Comparison of ENCODE assay signal across 8 mouse cellular contexts in the genomic region with DNA sequence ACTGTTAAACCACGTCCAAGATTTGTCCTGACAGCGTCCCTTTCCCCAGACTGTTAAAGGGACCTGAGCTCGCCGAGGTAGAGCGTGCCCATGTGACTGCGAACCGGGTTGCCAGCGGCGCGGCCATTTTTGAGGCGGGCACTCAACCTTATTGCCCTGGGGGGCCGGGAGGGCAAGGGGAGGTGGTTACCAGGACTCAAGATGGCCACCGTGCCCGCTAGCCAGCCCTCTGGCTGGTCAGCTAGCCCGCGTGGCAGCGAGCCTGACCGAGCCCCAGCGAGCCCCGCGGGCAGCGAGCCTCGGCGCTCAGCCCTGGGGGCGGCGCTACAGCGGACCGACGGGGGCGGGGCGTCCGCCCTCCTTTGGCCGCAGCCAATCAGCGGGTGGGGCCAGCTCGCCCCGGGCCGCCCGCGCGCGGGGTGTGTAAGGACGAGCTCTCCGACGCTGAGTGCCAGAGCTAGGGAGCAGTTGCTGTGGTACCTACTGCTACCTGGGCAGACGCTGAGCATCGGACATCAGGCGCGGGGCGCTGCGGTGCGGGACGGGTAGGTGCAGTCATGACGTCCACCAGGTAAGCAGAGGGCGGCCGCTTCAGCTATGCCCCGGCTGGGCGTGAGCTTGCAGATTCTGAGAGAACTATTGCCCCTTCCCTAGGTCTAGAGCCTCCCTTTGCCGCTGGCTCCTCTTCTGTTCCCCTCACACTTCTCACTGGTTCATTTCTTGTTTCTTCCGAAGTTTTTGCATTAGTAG. TPM values are rescaled to one million over a fixed set of nuclear protein-coding genes. Genes with fewer than 3 reads are reported as not detected.
DNase-seq lines count a peak whose midpoint lies in the region; ATAC-seq lines count a peak whose summit lies in the region.

No protein-coding gene starts in this region.

- peaks cover 7 to 44% of the 10 kb centered on the region in 2 experiments for H3K4me1 ChIP-seq in heart, embryonic 14.5 days (ENCODE audit: control insufficient read depth in 2 of 2, insufficient read depth in 2 of 2, low read length in 2 of 2)
- peaks cover 75% of the 10 kb centered on the region for H3K4me1 ChIP-seq in liver, embryonic 13.5 days (replicated peaks)
- peaks cover 21% of the 10 kb centered on the region for H3K4me1 ChIP-seq in stomach, embryonic 14.5 days (ENCODE audit: control insufficient read depth, insufficient read depth, low read length)

- no peaks in the 10 kb centered on the region for H3K9me3 ChIP-seq in heart, embryonic 14.5 days (ENCODE audit: control insufficient read depth, low read length)
- no peaks in the 10 kb centered on the region for H3K9me3 ChIP-seq in liver, embryonic 13.5 days (replicated peaks)
- H3K9me3 ChIP-seq in stomach, embryonic 14.5 days (ENCODE audit: control insufficient read depth, low read depth, low read length), result no peaks in the 10 kb centered on the region

- peak overlapping the region; percentile 74 to 93 for H3K4me3 ChIP-seq in heart, embryonic 14.5 days (ENCODE audit: control insufficient read depth in 1 of 2, insufficient read depth in 1 of 2, low read depth in 1 of 2, low read length in 2 of 2)
- peak overlapping the region; percentile 77 for H3K4me3 ChIP-seq in liver, embryonic 13.5 days (replicated peaks)
- H3K4me3 ChIP-seq in stomach, embryonic 14.5 days (ENCODE audit: low read depth, low read length), result peak overlapping the region; percentile 56

- WGBS in heart, embryonic 14.5 days, result under 1% methylated on average over 53 of the region's 59 CpGs
- WGBS in liver, embryonic 13.5 days (ENCODE audit: insufficient replicate concordance), result under 1% methylated on average over 55 of the region's 59 CpGs
- under 1% methylated on average over 59 of the region's 59 CpGs for WGBS in stomach, embryonic 14.5 days

- peak; percentile 71 to 78 for DNase-seq in CD8-positive naive resting alpha-beta T cell, adult 2 months (ENCODE audit: low read depth in 2 of 2, low spot score in 2 of 2)
- peak; percentile 89 for DNase-seq in c-Kit-negative CD71-positive TER-119-positive erythroid progenitor cells, embryonic 14.5 days (ENCODE audit: low read depth, low spot score)
- DNase-seq in fibroblast of lung, adult 2 months (ENCODE audit: low read depth), result peak; percentile 92
- peak; percentile 95 for DNase-seq in kidney, postnatal 14 days
- peak; percentile 85 for DNase-seq in liver, embryonic 13.5 days
- peak; percentile 91 to 92 for DNase-seq in natural killer cell, adult 2 months (ENCODE audit: low spot score in 2 of 2)

- peak overlapping the region; percentile 66 for H3K4me2 ChIP-seq in heart, embryonic 14.5 days (ENCODE audit: low read length)
- peak overlapping the region; percentile 95 for H3K4me2 ChIP-seq in liver, embryonic 13.5 days
- peak overlapping the region; percentile 87 for H3K4me2 ChIP-seq in stomach, embryonic 14.5 days (replicated peaks; ENCODE audit: low read depth, low read length)

- H3K9ac ChIP-seq in heart, embryonic 14.5 days (ENCODE audit: low read length), result peak overlapping the region; percentile 83
- peak overlapping the region; percentile 83 for H3K9ac ChIP-seq in liver, embryonic 13.5 days
- H3K9ac ChIP-seq in stomach, embryonic 14.5 days (replicated peaks; ENCODE audit: low read depth, low read length), result peak overlapping the region; percentile 36

- no peaks in the 10 kb centered on the region for H3K36me3 ChIP-seq in heart, embryonic 14.5 days (ENCODE audit: control insufficient read depth, insufficient read depth, low read length)
- H3K36me3 ChIP-seq in liver, embryonic 13.5 days, result no peaks in the 10 kb centered on the region
- H3K36me3 ChIP-seq in stomach, embryonic 14.5 days (ENCODE audit: control insufficient read depth, insufficient read depth, low read length), result no peaks in the 10 kb centered on the region

- peak; percentile 99 for ATAC-seq in heart, embryonic 14.5 days (ENCODE audit: insufficient number of reproducible peaks, insufficient read depth, low FRiP score, low read depth)
- peak; percentile 94 for ATAC-seq in liver, embryonic 13.5 days (ENCODE audit: low read depth)
- peak; percentile 97 for ATAC-seq in stomach, embryonic 14.5 days (ENCODE audit: insufficient number of reproducible peaks, insufficient read depth, low FRiP score, low read depth)

- H3K27ac ChIP-seq in heart, embryonic 14.5 days (replicated peaks in 1 of 2; ENCODE audit: control insufficient read depth in 1 of 2, insufficient read depth in 1 of 2, low read depth in 2 of 2, low read length in 2 of 2), result peak overlapping the region; percentile 89 to 92
- peak overlapping the region; percentile 94 for H3K27ac ChIP-seq in liver, embryonic 13.5 days
- peak overlapping the region; percentile 82 for H3K27ac ChIP-seq in stomach, embryonic 14.5 days (ENCODE audit: low read length)

- H3K27me3 ChIP-seq in heart, embryonic 14.5 days (ENCODE audit: control insufficient read depth, insufficient read depth, low read length), result no peaks in the 10 kb centered on the region
- no peaks in the 10 kb centered on the region for H3K27me3 ChIP-seq in liver, embryonic 13.5 days
- no peaks in the 10 kb centered on the region for H3K27me3 ChIP-seq in stomach, embryonic 14.5 days (ENCODE audit: control insufficient read depth, insufficient read depth, low read length)

RNA-seq across cellular contexts. Expression of a gene that starts 23.6 kb away (rescaled TPM):
- 250 and 263 TPM in 2 replicates for polyA plus RNA-seq in heart, embryonic 14.5 days (2014; fragmentation: Nextera tagmentation; extraction: Ambion mirVana)
- polyA plus RNA-seq in liver, embryonic 13.5 days (2015; fragmentation: Nextera tagmentation; extraction: Ambion mirVana), result 181 and 214 TPM in 2 replicates
- 139 and 145 TPM in 2 replicates for polyA plus RNA-seq in stomach, embryonic 14.5 days (2014; fragmentation: Nextera tagmentation; extraction: Ambion mirVana)

RNA-seq across cellular contexts. Expression of a gene that starts 23.6 kb away (rescaled TPM):
- polyA plus RNA-seq in heart, embryonic 14.5 days (2014; fragmentation: Nextera tagmentation; extraction: Ambion mirVana), result 63.2 and 72.3 TPM in 2 replicates
- 37.0 and 44.6 TPM in 2 replicates for polyA plus RNA-seq in liver, embryonic 13.5 days (2015; fragmentation: Nextera tagmentation; extraction: Ambion mirVana)
- 78.1 and 85.3 TPM in 2 replicates for polyA plus RNA-seq in stomach, embryonic 14.5 days (2014; fragmentation: Nextera tagmentation; extraction: Ambion mirVana)

Comparison
In these comparisons a context has a peak if more than half of its experiments do, and no peak if none do; other contexts are left out.
1. Peak in every context shown above with its lines: DNase-seq, ATAC-seq, H3K4me3 ChIP-seq and H3K27ac ChIP-seq.